Mouse (Mus musculus): ENCODE data around the gene Enthd1. TPM values are rescaled to one million over a fixed set of nuclear protein-coding genes. Genes with fewer than 3 reads are reported as not detected.

Enthd1 gene
- polyA plus RNA-seq, 1 experiment from 2014 or later = not detected

- H3K79me2 ChIP-seq (ENCODE audit: inconsistent target) = no peaks in the 10 kb centered on the region
- H3K4me3 ChIP-seq (ENCODE audit: inconsistent target) = no peak overlapping the region
- H3K27ac ChIP-seq = no peak overlapping the region
- H3K36me3 ChIP-seq (ENCODE audit: inconsistent target) = no peaks in the 10 kb centered on the region
- 64% methylated on average over 3 of the region's 3 CpGs for WGBS (ENCODE audit: missing documents)
Measured at GRCm38 (mm10) chr15:80567139-80567538, 2.2 kb upstream of the Enthd1 start.

- no peaks in the 10 kb centered on the region for H3K79me2 ChIP-seq (ENCODE audit: inconsistent target)
- 74% methylated on average over 6 of the region's 6 CpGs for WGBS (ENCODE audit: missing documents)
- H3K36me3 ChIP-seq (ENCODE audit: inconsistent target) = no peaks in the 10 kb centered on the region
- H3K27ac ChIP-seq = no peak overlapping the region
- no peak overlapping the region for H3K4me3 ChIP-seq (ENCODE audit: inconsistent target)
Measured at GRCm38 (mm10) chr15:80566696-80567095, 1.7 kb upstream of the Enthd1 start.

- H3K4me3 ChIP-seq (ENCODE audit: inconsistent target) = no peak overlapping the region
- no peaks in the 10 kb centered on the region for H3K79me2 ChIP-seq (ENCODE audit: inconsistent target)
- H3K27ac ChIP-seq = peak overlapping the region; percentile 30
- H3K36me3 ChIP-seq (ENCODE audit: inconsistent target) = no peaks in the 10 kb centered on the region
- 0% methylated on average over 4 of the region's 6 CpGs for WGBS (ENCODE audit: missing documents)
Measured at GRCm38 (mm10) chr15:80563634-80564208, 1.2 kb downstream of the Enthd1 start.

GRCm38 (mm10) chr15:80562446-80562845 is 2.5 kb downstream of the Enthd1 start:
- H3K27ac ChIP-seq = no peak overlapping the region
- 88% methylated on average over 3 of the region's 3 CpGs for WGBS (ENCODE audit: missing documents)
- no peaks in the 10 kb centered on the region for H3K36me3 ChIP-seq (ENCODE audit: inconsistent target)
- H3K79me2 ChIP-seq (ENCODE audit: inconsistent target) = no peaks in the 10 kb centered on the region
- H3K4me3 ChIP-seq (ENCODE audit: inconsistent target) = no peak overlapping the region

- Histone ChIP-seq H3K36me3 (ENCODE audit: inconsistent target) (no peaks in the 10 kb centered on the region), H3K27ac (peak overlapping the region; percentile 57), H3K79me2 (ENCODE audit: inconsistent target) (no peaks in the 10 kb centered on the region), H3K4me3 (ENCODE audit: inconsistent target) (no peak overlapping the region)
- 12% methylated on average over 15 of the region's 15 CpGs for WGBS (ENCODE audit: missing documents)
Measured at GRCm38 (mm10) chr15:80560646-80561580, 4.0 kb downstream of the Enthd1 start.

- peak overlapping the region; percentile 57; the same call in 1 of the 2 replicates for H3K27ac ChIP-seq
- no peaks in the 10 kb centered on the region for H3K79me2 ChIP-seq (ENCODE audit: inconsistent target)
- H3K36me3 ChIP-seq (ENCODE audit: inconsistent target) = no peaks in the 10 kb centered on the region
- H3K4me3 ChIP-seq (ENCODE audit: inconsistent target) = no peak overlapping the region
- 29% methylated on average over 14 of the region's 14 CpGs for WGBS (ENCODE audit: missing documents)
Measured at GRCm38 (mm10) chr15:80559978-80560377, 5.0 kb downstream of the Enthd1 start.

GRCm38 (mm10) chr15:80559534-80559933 is 5.4 kb downstream of the Enthd1 start:
- Histone ChIP-seq H3K79me2 (ENCODE audit: inconsistent target) (no peaks in the 10 kb centered on the region), H3K4me3 (ENCODE audit: inconsistent target) (no peak overlapping the region), H3K36me3 (ENCODE audit: inconsistent target) (no peaks in the 10 kb centered on the region), H3K27ac (no peak overlapping the region)
- 64% methylated on average over 12 of the region's 12 CpGs for WGBS (ENCODE audit: missing documents)

GRCm38 (mm10) chr15:80557745-80558144 is 7.2 kb downstream of the Enthd1 start:
- no peak overlapping the region for H3K27ac ChIP-seq
- 93% methylated on average over 4 of the region's 4 CpGs for WGBS (ENCODE audit: missing documents)
- H3K4me3 ChIP-seq (ENCODE audit: inconsistent target) = no peak overlapping the region
- no peaks in the 10 kb centered on the region for H3K36me3 ChIP-seq (ENCODE audit: inconsistent target)
- no peaks in the 10 kb centered on the region for H3K79me2 ChIP-seq (ENCODE audit: inconsistent target)

- H3K79me2 ChIP-seq (ENCODE audit: inconsistent target) = no peaks in the 10 kb centered on the region
- 98% methylated on average over 2 of the region's 2 CpGs for WGBS (ENCODE audit: missing documents)
Measured at GRCm38 (mm10) chr15:80556021-80556420, 8.9 kb downstream of the Enthd1 start.

GRCm38 (mm10) chr15:80554860-80555822 is 9.8 kb downstream of the Enthd1 start:
- no peaks in the 10 kb centered on the region for H3K79me2 ChIP-seq (ENCODE audit: inconsistent target)
- H3K4me3 ChIP-seq (ENCODE audit: inconsistent target) = no peak overlapping the region
- H3K27ac ChIP-seq = no peak overlapping the region
- no peaks in the 10 kb centered on the region for H3K36me3 ChIP-seq (ENCODE audit: inconsistent target)
- 62% methylated on average over 6 of the region's 6 CpGs for WGBS (ENCODE audit: missing documents)

More at GRCm38 (mm10) chr15:80556021-80556420, 8.9 kb downstream of the Enthd1 start:
- Histone ChIP-seq H3K27ac (no peak overlapping the region), H3K36me3 (ENCODE audit: inconsistent target) (no peaks in the 10 kb centered on the region), H3K4me3 (ENCODE audit: inconsistent target) (no peak overlapping the region)

GRCm38 (mm10) chr15:80545430-80545829 is 19.5 kb downstream of the Enthd1 start:
- WGBS (ENCODE audit: missing documents) = 97% methylated on average over 6 of the region's 6 CpGs
- Histone ChIP-seq H3K36me3 (ENCODE audit: inconsistent target) (no peaks in the 10 kb centered on the region), H3K79me2 (ENCODE audit: inconsistent target) (no peaks in the 10 kb centered on the region), H3K27ac (no peak overlapping the region), H3K4me3 (ENCODE audit: inconsistent target) (no peak overlapping the region)

- Histone ChIP-seq H3K79me2 (ENCODE audit: inconsistent target) (no peaks in the 10 kb centered on the region), H3K36me3 (ENCODE audit: inconsistent target) (no peaks in the 10 kb centered on the region), H3K4me3 (ENCODE audit: inconsistent target) (no peak overlapping the region), H3K27ac (no peak overlapping the region)
- 30% methylated on average over 3 of the region's 3 CpGs for WGBS (ENCODE audit: missing documents)
Measured at GRCm38 (mm10) chr15:80544115-80544514, 20.8 kb downstream of the Enthd1 start.

GRCm38 (mm10) chr15:80538671-80539340 is 26.1 kb downstream of the Enthd1 start:
- WGBS (ENCODE audit: missing documents) = 96% methylated on average over 7 of the region's 7 CpGs
- Histone ChIP-seq H3K4me3 (ENCODE audit: inconsistent target) (no peak overlapping the region), H3K36me3 (ENCODE audit: inconsistent target) (no peaks in the 10 kb centered on the region), H3K79me2 (ENCODE audit: inconsistent target) (no peaks in the 10 kb centered on the region), H3K27ac (no peak overlapping the region)

- WGBS (ENCODE audit: missing documents) = 75% methylated on average over 2 of the region's 2 CpGs
- Histone ChIP-seq H3K36me3 (ENCODE audit: inconsistent target) (no peaks in the 10 kb centered on the region), H3K4me3 (ENCODE audit: inconsistent target) (no peak overlapping the region), H3K79me2 (ENCODE audit: inconsistent target) (no peaks in the 10 kb centered on the region), H3K27ac (no peak overlapping the region)
Measured at GRCm38 (mm10) chr15:80538075-80538474, 26.9 kb downstream of the Enthd1 start.
